Mouse (Mus musculus) CH12.LX (cell line): ENCODE results near the gene 1700066M21Rik.

ENCODE experiments used
- CTCF ChIP-seq, 2 experiments: IDR thresholded peaks in 1 of 2; conservative IDR thresholded peaks in 1 of 2; 2 replicates each; pipeline ENCODE4 v1.5.1; 2011 to 2012; ENCODE audit warnings: low read depth in 2 of 2, low read length in 2 of 2, improper control_type of control experiment in 1 of 2, inconsistent platforms in 1 of 2, mild to moderate bottlenecking in 1 of 2, moderate library complexity in 1 of 2
- EP300 ChIP-seq: IDR thresholded peaks from 2 replicates; pipeline ENCODE4 v1.6.1; 2011; ENCODE audit warnings: low read length, improper control_type of control experiment
- GABPA ChIP-seq: IDR thresholded peaks from 2 replicates; pipeline ENCODE4 v1.6.1; 2012; ENCODE audit warnings: low read depth, low read length, improper control_type of control experiment, inconsistent platforms; ENCODE audit not compliant: insufficient replicate concordance
- HCFC1 ChIP-seq: IDR thresholded peaks from 2 replicates; pipeline ENCODE4 v1.6.1; 2012; ENCODE audit warnings: low read depth, mild to moderate bottlenecking, inconsistent platforms, low read length, improper control_type of control experiment
- MXI1 ChIP-seq: IDR thresholded peaks from 2 replicates; pipeline ENCODE4 v1.6.1; 2011; ENCODE audit warnings: mild to moderate bottlenecking, low read depth, low read length, improper control_type of control experiment
- POLR2A ChIP-seq: IDR thresholded peaks from 2 replicates; pipeline ENCODE4 v1.6.1; 2011; ENCODE audit warnings: low read depth, mild to moderate bottlenecking, improper control_type of control experiment, low read length
- POLR2AphosphoS2 ChIP-seq: IDR thresholded peaks from 2 replicates; pipeline ENCODE4 v1.6.1; 2011; ENCODE audit warnings: low read depth, low read length, improper control_type of control experiment
- RCOR1 ChIP-seq: conservative IDR thresholded peaks from 2 replicates; pipeline ENCODE4 v1.6.1; 2012; ENCODE audit warnings: low read depth, mild to moderate bottlenecking, inconsistent platforms, low read length, improper control_type of control experiment
- TBP ChIP-seq: conservative IDR thresholded peaks from 2 replicates; pipeline ENCODE4 v1.6.1; 2011; ENCODE audit warnings: low read depth, low read length, improper control_type of control experiment
- TCF12 ChIP-seq: IDR thresholded peaks from 2 replicates; pipeline ENCODE4 v1.6.1; 2014; ENCODE audit warnings: low read depth, mild to moderate bottlenecking, inconsistent platforms, low read length, improper control_type of control experiment
- UBTF ChIP-seq: IDR thresholded peaks from 2 replicates; pipeline ENCODE4 v1.6.1; 2012; ENCODE audit warnings: low read depth, mild to moderate bottlenecking, inconsistent platforms, low read length, improper control_type of control experiment, moderate library complexity
- USF1 ChIP-seq: IDR thresholded peaks from 2 replicates; pipeline ENCODE4 v1.6.1; 2014; ENCODE audit warnings: low read depth, mild to moderate bottlenecking, inconsistent platforms, low read length, improper control_type of control experiment
- ZKSCAN1 ChIP-seq: IDR thresholded peaks from 2 replicates; pipeline ENCODE4 v1.6.1; 2012; ENCODE audit warnings: low read depth, inconsistent platforms, low read length, improper control_type of control experiment, borderline replicate concordance

GRCm38 (mm10) chr1:57406187-57407151 lies 29.0 kb downstream of the 1700066M21Rik start, which contains the start of the genes Maip1 and Tyw5:
- TF ChIP-seq POLR2A (peak; percentile 73), POLR2AphosphoS2 (no peak), RCOR1 (no peak), CTCF (conservative IDR thresholded peaks at IDR 0.05 in 1 of 2, IDR thresholded peaks at IDR 0.05 in 1 of 2; ENCODE audit: low read depth in 2 of 2, low read length in 2 of 2) (no peak), HCFC1 (peak; percentile 84), ZKSCAN1 (no peak), MXI1 (peak; percentile 71; the same call in 1 of the 2 replicates), USF1 (no peak), TCF12 (peak; percentile 56; the same call in 1 of the 2 replicates), UBTF (peak; percentile 91), GABPA (no peak), TBP (peak; percentile 79; the same call in 1 of the 2 replicates), EP300 (no peak)
